Mouse (Mus musculus) cortical plate, adult 2 months (tissue): ENCODE measurements around the gene Gm13693. TPM values are rescaled to one million over a fixed set of nuclear protein-coding genes. Genes with fewer than 3 reads are reported as not detected.
"Not testable (repeated sequence)": the region's sequence is repeated elsewhere in the genome, so short reads cannot be mapped to it uniquely, and the experiment has no call there.

Experiments used
- H3K27ac ChIP-seq: fragments of 200-500 bp; 2 replicates; pipeline ENCODE4 v1.5.1; 2012; ENCODE audit warnings: low read length, control low read depth, inconsistent platforms; ENCODE audit not compliant: insufficient read depth
- H3K4me1 ChIP-seq: fragments of 200-500 bp; 2 replicates; pipeline ENCODE4 v1.6.1; 2011; ENCODE audit warnings: low read length; ENCODE audit not compliant: control insufficient read depth, insufficient read depth
- H3K4me3 ChIP-seq: fragments of 200-500 bp; 2 replicates; pipeline ENCODE4 v1.5.1; 2011; ENCODE audit warnings: mild to moderate bottlenecking, low read length, control low read depth; ENCODE audit not compliant: insufficient read depth
- CTCF ChIP-seq: fragments of 200-500 bp; IDR thresholded peaks from 2 replicates; pipeline ENCODE4 v1.5.1; 2011; ENCODE audit warnings: mild to moderate bottlenecking, control low read depth, low read length; ENCODE audit not compliant: insufficient read depth; ENCODE audit errors: extremely low read depth
- POLR2A ChIP-seq: fragments of 200-500 bp; IDR thresholded peaks from 2 replicates; pipeline ENCODE4 v1.6.1; 2011; ENCODE audit warnings: mild to moderate bottlenecking, low read length, control low read depth; ENCODE audit not compliant: insufficient read depth; ENCODE audit errors: extremely low read depth
- polyA plus RNA-seq: library from polyadenylated mRNA; depleted of rRNA; stranded (reverse); fragments of >200 nt; gene quantifications from 2 replicates; pipeline ENCODE4 v1.2.3, GENCODE M21; 2012; rRNA removed

Gene Gm13693
- not detected in 2 replicates for polyA plus RNA-seq

DNA sequence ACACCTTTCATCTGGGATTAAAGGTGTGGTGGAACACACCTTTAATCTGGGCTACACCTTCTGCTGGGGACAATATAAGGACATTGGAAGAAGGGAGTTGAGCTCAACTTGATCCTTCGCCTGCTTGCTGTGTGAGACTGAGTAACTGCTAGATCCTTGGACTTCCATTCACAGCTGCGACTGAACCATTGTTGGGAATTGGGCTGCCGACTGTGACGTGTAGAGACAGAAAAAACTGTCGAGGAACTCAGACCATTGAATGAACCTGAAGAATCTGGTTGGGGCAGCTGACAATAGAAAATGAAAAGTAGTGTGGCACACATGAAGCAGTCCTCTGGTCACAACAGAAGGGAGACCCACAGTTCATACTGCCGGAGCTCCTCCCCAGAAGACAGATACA lies at the start of gene Gm13693:
Gene Gm13693 (plus strand): TSS at position 301 of the 400 bp plus-strand sequence.
- H3K4me1 ChIP-seq, H3K4me3 ChIP-seq, H3K27ac ChIP-seq: not testable (repeated sequence)

DNA sequence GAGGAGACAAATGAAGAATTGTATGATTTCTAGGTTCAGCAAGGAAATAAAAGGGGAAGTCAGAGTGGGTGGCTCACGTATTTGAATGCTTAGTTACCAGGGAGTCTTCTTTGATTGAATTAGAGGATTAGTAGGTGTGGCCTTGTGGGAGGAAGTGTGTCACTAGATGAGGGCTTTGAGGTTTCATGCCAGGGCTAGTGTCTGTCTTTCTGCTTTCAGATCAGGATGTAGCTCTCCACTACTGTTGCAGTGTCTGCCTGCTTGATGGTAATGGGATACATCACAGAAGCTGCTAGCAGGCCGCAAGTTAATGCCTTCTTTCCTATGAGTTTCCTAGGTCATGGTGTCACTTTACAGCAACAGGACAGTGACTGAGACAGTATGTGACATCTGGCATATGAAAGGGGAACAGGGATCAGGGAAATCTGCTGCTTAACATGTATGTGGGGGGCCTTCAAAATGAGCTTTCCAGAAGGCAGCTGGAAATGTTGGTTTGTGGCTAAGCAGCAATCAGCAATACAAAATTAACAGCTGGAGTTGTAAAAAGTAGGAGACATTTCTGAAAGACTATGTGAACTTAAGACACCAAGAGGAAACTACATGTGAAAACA lies 31.7 kb upstream of the Gm13693 start:
- Histone ChIP-seq H3K4me1 (no peaks in the 10 kb centered on the region), H3K27ac (no peak overlapping the region), H3K4me3 (no peak overlapping the region)
- TF ChIP-seq POLR2A = no peak
- no peak for TF ChIP-seq CTCF

DNA sequence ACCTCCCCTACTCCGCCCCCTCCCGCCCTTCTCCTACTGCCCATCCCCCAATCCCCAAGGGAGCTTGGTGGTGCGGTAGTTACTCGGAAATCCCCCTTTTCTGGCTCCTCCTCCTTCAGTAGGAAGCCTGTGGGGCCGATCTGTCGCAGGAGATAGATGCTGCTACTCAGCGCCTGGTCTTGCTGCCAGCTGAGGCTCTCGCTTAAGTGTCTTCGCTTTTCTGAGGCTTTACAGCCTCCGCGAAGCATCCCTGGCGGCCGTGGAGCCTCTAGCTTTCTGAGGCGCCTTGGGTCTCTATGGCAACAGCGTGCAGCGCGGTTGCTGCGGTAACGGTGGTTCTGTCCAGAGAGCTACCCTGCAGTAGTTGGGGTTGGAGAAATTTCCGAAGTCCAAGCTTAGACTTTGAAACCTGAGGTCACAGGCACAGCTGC lies 20.4 kb upstream of the Gm13693 start, which contains the start of gene Zswim2:
Gene Zswim2 (minus strand): TSS at position 298 of the 431 bp plus-strand sequence.
- TF ChIP-seq POLR2A (peak; percentile 21; the same call in 1 of the 2 replicates), CTCF (no peak)
- H3K4me1 ChIP-seq = no peaks in the 10 kb centered on the region
- H3K27ac ChIP-seq = no peak within 1 kb of the TSS
- H3K4me3 ChIP-seq = peak within 1 kb of the TSS; percentile 13; the same call in 1 of the 2 replicates

DNA sequence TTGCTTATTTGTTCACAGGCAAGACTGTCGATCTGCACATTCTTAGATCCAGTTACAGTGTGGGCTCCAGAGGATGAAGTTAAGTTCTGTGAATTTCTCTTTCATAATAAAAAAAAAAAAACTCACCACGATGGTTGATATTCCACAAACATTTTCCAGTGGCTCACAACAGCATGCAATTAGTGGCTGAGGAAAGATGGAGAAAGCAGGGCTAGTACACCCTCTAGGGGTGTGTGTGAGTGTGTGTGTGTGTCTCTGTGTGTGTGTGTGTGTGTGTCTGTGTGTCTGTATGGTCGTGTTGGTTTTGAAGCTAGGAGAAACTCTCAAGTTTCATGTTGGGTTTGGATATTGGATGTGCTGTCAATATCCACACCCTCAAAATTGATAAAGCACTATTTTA lies 19.9 kb upstream of the Gm13693 start:
- H3K4me1 ChIP-seq = no peaks in the 10 kb centered on the region
- H3K4me3 ChIP-seq = 0 out of 2 replicates have a peak overlapping the region, but pooled peaks have one; percentile 13
- TF ChIP-seq CTCF (no peak), POLR2A (no peak)
- no peak overlapping the region for H3K27ac ChIP-seq

DNA sequence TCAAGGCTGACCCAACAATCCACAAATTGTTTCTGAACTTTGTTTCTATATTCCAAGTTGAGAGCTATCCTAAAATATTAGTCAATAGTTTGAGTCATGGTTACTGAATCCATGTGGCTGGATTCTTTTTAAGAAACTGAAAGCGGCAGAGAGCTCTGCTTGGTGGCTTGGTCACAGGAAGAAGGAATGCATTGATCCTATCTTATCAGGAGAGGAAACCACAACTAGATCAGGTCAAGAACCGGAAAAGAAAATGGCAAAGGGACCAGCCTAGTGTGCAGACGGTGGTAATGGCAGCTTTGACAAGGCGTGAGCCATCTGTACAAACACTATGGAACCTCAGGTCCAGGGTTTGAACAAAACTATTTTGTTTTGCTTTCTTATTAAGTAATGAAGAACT lies 19.5 kb upstream of the Gm13693 start:
- Histone ChIP-seq H3K4me1 (no peaks in the 10 kb centered on the region), H3K27ac (no peak overlapping the region), H3K4me3 (no peak overlapping the region)
- TF ChIP-seq CTCF (no peak), POLR2A (no peak)

DNA sequence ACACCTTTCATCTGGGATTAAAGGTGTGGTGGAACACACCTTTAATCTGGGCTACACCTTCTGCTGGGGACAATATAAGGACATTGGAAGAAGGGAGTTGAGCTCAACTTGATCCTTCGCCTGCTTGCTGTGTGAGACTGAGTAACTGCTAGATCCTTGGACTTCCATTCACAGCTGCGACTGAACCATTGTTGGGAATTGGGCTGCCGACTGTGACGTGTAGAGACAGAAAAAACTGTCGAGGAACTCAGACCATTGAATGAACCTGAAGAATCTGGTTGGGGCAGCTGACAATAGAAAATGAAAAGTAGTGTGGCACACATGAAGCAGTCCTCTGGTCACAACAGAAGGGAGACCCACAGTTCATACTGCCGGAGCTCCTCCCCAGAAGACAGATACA lies 5.9 kb upstream of the Gm13693 start, which contains the start of gene Gm13698:
Gene Gm13698 (plus strand): TSS at position 301 of the 400 bp plus-strand sequence.
- H3K4me1 ChIP-seq, H3K27ac ChIP-seq, H3K4me3 ChIP-seq: not testable (repeated sequence)

DNA sequence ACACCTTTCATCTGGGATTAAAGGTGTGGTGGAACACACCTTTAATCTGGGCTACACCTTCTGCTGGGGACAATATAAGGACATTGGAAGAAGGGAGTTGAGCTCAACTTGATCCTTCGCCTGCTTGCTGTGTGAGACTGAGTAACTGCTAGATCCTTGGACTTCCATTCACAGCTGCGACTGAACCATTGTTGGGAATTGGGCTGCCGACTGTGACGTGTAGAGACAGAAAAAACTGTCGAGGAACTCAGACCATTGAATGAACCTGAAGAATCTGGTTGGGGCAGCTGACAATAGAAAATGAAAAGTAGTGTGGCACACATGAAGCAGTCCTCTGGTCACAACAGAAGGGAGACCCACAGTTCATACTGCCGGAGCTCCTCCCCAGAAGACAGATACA lies 5.7 kb downstream of the Gm13693 start, which contains the start of gene Gm13695:
Gene Gm13695 (plus strand): TSS at position 301 of the 400 bp plus-strand sequence.
- H3K4me1 ChIP-seq, H3K4me3 ChIP-seq, H3K27ac ChIP-seq: not testable (repeated sequence)

DNA sequence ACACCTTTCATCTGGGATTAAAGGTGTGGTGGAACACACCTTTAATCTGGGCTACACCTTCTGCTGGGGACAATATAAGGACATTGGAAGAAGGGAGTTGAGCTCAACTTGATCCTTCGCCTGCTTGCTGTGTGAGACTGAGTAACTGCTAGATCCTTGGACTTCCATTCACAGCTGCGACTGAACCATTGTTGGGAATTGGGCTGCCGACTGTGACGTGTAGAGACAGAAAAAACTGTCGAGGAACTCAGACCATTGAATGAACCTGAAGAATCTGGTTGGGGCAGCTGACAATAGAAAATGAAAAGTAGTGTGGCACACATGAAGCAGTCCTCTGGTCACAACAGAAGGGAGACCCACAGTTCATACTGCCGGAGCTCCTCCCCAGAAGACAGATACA lies 11.5 kb downstream of the Gm13693 start, which contains the start of gene Gm13696:
Gene Gm13696 (plus strand): TSS at position 301 of the 400 bp plus-strand sequence.
- not testable (repeated sequence) for H3K27ac ChIP-seq, H3K4me1 ChIP-seq, H3K4me3 ChIP-seq

DNA sequence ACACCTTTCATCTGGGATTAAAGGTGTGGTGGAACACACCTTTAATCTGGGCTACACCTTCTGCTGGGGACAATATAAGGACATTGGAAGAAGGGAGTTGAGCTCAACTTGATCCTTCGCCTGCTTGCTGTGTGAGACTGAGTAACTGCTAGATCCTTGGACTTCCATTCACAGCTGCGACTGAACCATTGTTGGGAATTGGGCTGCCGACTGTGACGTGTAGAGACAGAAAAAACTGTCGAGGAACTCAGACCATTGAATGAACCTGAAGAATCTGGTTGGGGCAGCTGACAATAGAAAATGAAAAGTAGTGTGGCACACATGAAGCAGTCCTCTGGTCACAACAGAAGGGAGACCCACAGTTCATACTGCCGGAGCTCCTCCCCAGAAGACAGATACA lies 17.3 kb downstream of the Gm13693 start, which contains the start of gene Gm13694:
Gene Gm13694 (plus strand): TSS at position 301 of the 400 bp plus-strand sequence.
- H3K4me1 ChIP-seq, H3K27ac ChIP-seq, H3K4me3 ChIP-seq: not testable (repeated sequence)

DNA sequence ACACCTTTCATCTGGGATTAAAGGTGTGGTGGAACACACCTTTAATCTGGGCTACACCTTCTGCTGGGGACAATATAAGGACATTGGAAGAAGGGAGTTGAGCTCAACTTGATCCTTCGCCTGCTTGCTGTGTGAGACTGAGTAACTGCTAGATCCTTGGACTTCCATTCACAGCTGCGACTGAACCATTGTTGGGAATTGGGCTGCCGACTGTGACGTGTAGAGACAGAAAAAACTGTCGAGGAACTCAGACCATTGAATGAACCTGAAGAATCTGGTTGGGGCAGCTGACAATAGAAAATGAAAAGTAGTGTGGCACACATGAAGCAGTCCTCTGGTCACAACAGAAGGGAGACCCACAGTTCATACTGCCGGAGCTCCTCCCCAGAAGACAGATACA lies 23.1 kb downstream of the Gm13693 start, which contains the start of gene Gm13697:
Gene Gm13697 (plus strand): TSS at position 301 of the 400 bp plus-strand sequence.
- H3K4me1 ChIP-seq, H3K4me3 ChIP-seq, H3K27ac ChIP-seq: not testable (repeated sequence)

DNA sequence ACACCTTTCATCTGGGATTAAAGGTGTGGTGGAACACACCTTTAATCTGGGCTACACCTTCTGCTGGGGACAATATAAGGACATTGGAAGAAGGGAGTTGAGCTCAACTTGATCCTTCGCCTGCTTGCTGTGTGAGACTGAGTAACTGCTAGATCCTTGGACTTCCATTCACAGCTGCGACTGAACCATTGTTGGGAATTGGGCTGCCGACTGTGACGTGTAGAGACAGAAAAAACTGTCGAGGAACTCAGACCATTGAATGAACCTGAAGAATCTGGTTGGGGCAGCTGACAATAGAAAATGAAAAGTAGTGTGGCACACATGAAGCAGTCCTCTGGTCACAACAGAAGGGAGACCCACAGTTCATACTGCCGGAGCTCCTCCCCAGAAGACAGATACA lies 28.9 kb downstream of the Gm13693 start, which contains the start of gene Gm13691:
Gene Gm13691 (plus strand): TSS at position 301 of the 400 bp plus-strand sequence.
- not testable (repeated sequence) for H3K4me3 ChIP-seq, H3K27ac ChIP-seq, H3K4me1 ChIP-seq

DNA sequence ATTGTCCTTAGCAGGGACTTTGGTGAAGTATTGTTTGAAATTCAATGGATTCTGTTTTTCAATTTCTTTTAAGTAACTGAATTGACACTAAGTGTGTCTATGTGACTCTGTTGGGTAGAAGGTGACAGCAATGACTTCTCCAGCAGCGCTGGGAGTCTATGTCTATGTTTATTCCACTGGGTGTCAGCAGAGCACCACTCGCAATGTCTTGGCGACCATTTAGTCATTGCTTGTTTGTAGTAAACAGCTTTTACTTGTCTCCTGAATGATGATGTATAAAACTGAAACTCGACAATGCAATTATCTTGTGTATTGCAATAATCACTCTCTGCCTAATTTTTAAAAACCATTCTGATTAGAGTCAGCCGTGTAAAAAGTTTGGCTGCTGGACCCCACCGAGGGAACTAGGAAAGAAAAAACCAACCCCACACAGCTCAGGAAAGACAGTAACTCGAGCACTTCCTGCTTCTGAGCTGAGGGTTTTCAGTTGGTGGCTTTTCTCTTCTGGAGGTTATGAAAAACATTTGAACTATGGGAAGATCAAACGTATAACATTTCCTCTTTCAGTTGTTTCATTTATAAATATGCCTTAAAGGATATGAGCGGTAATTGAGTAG lies 32.4 kb downstream of the Gm13693 start:
- H3K27ac ChIP-seq, H3K4me3 ChIP-seq, H3K4me1 ChIP-seq: not testable (repeated sequence)

DNA sequence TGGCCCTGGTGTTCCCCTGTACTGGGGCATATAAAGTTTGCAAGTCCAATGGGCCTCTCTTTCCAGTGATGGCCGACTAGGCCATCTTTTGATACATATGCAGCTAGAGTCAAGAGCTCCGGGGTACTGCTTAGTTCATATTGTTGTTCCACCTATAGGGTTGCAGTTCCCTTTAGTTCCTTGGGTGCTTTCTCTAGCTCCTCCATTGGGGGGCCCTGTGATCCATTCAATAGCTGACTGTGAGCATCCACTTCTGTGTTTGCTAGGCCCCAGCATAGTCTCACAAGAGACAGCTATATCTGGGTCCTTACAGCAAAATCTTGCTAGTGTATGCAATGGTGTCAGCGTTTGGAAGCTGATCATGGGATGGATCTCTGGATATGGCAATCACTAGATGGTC lies 33.2 kb downstream of the Gm13693 start:
- not testable (repeated sequence) for H3K27ac ChIP-seq, H3K4me3 ChIP-seq

More for the DNA sequence above, 33.2 kb downstream of the Gm13693 start:
- H3K4me1 ChIP-seq = not testable (repeated sequence)
